Mouse (Mus musculus) myocyte (in vitro differentiated cells): ENCODE measurements around the gene Samd4b.

Source experiments
- CEBPB ChIP-seq: IDR thresholded peaks from 2 replicates; pipeline ENCODE4 v1.6.1; 2011; ENCODE audit warnings: mild to moderate bottlenecking, moderate library complexity; ENCODE audit not compliant: poor library complexity, insufficient read depth, severe bottlenecking
- E2F4 ChIP-seq: IDR thresholded peaks from one replicate; pipeline ENCODE4 v1.6.1; 2011; ENCODE audit warnings: mild to moderate bottlenecking, control low read depth, moderate library complexity; ENCODE audit not compliant: insufficient read depth
- MAX ChIP-seq: IDR thresholded peaks from one replicate; pipeline ENCODE4 v1.6.1; 2011; ENCODE audit warnings: low read depth, mild to moderate bottlenecking, control low read depth
- MYOD1 ChIP-seq, 3 experiments: IDR thresholded peaks; one replicate each; pipeline ENCODE4 v1.6.1; 2011; ENCODE audit warnings: control low read depth in 2 of 3, low read depth in 2 of 3, mild to moderate bottlenecking in 2 of 3, moderate library complexity in 1 of 3; ENCODE audit not compliant: insufficient read length in 2 of 3, control insufficient read depth in 1 of 3
- MYOG ChIP-seq, 3 experiments: IDR thresholded peaks; one replicate each; pipeline ENCODE4 v1.6.1; 2011; ENCODE audit warnings: control low read depth in 2 of 3, low read depth in 2 of 3, mild to moderate bottlenecking in 2 of 3; ENCODE audit not compliant: insufficient read length in 2 of 3, control insufficient read depth in 1 of 3, insufficient read depth in 1 of 3
- POLR2A ChIP-seq: IDR thresholded peaks from one replicate; pipeline ENCODE4 v1.6.1; 2011; ENCODE audit warnings: low read depth, mild to moderate bottlenecking, control low read depth, moderate library complexity; ENCODE audit not compliant: insufficient read length
- POLR2AphosphoS2 ChIP-seq: IDR thresholded peaks from one replicate; pipeline ENCODE4 v1.6.1; 2011; ENCODE audit warnings: low read depth, control low read depth; ENCODE audit not compliant: insufficient read length
- SRF ChIP-seq: IDR thresholded peaks from one replicate; pipeline ENCODE4 v1.6.1; 2011; ENCODE audit warnings: low read depth; ENCODE audit not compliant: control insufficient read depth, insufficient read length
- TCF12 ChIP-seq: IDR thresholded peaks from one replicate; pipeline ENCODE4 v1.6.1; 2011; ENCODE audit warnings: mild to moderate bottlenecking, control low read depth; ENCODE audit not compliant: poor library complexity, insufficient read depth, severe bottlenecking
- TCF3 ChIP-seq: IDR thresholded peaks from one replicate; pipeline ENCODE4 v1.6.1; 2011; ENCODE audit warnings: low read depth, control low read depth; ENCODE audit not compliant: insufficient read length
- USF1 ChIP-seq: IDR thresholded peaks from one replicate; pipeline ENCODE4 v1.6.1; 2011; ENCODE audit warnings: low read depth, mild to moderate bottlenecking, control low read depth, moderate library complexity

GRCm38 (mm10) chr7:28354596-28354995, 243.3 kb downstream of the Samd4b start:
- no peak for TF ChIP-seq TCF12
- TF ChIP-seq E2F4: no peak
- no peak for TF ChIP-seq POLR2A
- no peak for TF ChIP-seq MYOG (IDR thresholded peaks at IDR 0.05; ENCODE audit: control insufficient read depth in 1 of 3, insufficient read depth in 1 of 3, insufficient read length in 2 of 3, low read depth in 2 of 3)
- TF ChIP-seq POLR2AphosphoS2: no peak
- no peak for TF ChIP-seq CEBPB
- TF ChIP-seq MAX: no peak
- TF ChIP-seq USF1: no peak
- no peak for TF ChIP-seq SRF
- no peak for TF ChIP-seq TCF3
- TF ChIP-seq MYOD1 (IDR thresholded peaks at IDR 0.05; ENCODE audit: control insufficient read depth in 1 of 3, insufficient read length in 2 of 3, low read depth in 2 of 3): no peak
